Mouse (Mus musculus): ENCODE measurements around the gene Ppp2r5c.
A peak's percentile ranks its signal among the peaks of the same experiment; 100 is the strongest.

The Ppp2r5c gene

DNA sequence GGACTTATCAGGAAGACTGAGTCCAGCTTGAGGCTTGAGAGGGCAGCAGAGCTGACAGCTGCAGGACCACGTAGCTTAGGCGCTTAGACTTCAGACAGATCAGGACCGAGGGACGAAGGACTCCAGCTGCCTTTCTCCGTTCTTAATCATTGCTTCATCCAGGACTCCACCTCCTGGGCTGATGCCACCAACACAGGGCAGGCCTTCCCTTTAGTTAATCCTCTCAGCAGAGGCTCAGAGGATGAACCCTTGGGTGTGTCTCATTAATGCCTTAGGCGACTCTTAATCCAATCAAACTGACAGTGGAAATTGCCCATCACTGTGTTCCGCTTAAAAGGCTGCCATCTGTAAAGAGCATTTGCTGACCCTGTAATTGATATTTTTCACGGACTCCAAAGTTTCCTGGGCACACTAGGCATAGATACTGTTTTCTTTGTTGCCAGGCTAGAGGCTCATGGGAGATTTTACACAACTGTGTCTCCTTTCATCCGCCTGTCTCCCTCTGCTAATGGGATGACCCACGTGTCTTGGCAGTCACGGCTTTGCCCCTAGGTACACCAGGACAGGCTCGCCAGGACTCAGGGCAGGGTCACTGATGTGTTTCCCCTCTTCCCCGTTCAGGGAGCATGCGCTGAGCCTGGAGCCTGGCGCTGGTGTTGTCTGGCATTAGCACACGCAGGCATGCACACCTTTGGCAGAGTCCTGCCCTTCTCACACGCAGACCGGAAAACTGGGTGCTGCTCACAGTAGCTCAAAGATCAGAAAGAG lies 110.1 kb downstream of the Ppp2r5c start:
- no peak for DNase-seq (ENCODE audit: low read depth, low spot score)

DNA sequence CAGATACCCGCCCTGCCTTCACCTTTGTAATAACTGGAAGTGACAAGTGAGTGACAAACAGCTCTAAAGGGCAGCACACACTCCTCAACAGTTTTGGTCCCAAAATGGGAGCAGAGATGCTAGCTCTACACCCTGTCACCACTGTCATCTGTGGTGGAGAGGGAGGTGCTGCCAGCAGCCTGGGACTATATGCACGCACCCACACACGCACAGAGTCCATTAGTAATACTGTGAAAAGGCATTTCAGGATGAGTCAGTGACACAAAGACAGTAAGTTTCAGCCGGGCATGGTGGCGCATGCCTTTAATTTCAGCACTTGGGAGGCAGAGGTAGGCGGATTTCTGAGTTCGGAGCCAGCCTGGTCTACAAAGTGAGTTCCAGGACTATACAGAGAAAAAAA lies 111.3 kb downstream of the Ppp2r5c start:
- no peak for DNase-seq (ENCODE audit: low read depth, low spot score)

DNA sequence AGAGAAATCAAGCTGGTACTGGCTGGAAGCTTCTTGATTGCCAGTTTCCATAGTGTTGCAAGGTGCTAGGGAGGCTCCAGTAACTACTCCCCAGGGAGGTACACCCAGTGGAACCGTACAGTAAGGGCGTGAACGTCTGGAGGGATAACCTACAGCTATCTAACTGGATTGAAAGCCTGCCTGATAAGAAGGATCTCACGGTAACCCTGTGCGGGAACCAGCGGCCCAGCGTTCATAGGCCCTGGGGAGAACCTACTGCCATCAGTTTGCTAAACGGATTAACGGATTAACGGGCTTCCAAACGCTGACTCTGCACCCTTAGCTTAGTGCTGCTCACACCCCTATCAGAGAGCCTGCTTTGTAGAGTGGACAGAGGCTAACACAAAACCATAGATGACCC lies 116.5 kb downstream of the Ppp2r5c start:
- no peak for DNase-seq (ENCODE audit: low read depth, low spot score)

DNA sequence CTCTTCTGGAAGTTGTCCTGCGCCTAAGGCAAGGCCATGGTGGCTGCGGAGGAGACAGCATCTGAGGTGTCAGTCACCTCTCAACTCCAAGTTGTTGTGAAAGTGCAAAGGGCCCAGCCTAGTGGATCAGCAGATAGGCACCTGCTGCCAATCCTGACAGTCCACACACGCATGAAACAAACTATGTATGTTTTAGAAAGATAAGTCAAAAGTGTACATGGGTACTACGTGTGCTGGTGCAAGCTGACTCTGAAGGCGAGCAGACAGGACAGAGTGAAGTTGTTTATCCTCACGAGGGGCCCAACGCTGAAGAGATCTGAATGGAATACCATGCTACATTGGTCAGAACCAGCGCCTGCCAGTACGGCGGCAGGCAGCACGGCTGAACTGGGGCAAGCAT lies 117.9 kb downstream of the Ppp2r5c start:
- no peak for DNase-seq (ENCODE audit: low read depth, low spot score)

DNA sequence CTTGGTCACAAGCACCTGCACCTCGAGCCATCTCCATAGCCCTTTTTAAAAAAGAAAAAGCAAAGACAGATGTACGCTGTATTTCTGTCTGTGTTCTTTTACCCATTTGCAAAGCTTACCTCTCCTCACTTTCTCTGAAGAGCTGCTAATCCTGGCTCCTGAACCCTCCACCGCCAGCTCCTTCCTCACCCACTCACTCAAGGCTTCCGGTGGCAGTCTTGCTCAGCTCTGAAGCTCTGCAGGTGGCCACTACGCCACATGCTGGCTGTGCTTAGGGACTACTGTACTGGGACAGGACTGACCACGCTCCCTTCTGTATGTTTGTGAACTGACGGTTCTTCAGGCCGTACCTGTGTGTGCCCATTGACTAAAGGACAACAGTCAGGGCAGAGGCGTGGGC lies 119.4 kb downstream of the Ppp2r5c start:
- DNase-seq (ENCODE audit: low read depth, low spot score) = no peak

DNA sequence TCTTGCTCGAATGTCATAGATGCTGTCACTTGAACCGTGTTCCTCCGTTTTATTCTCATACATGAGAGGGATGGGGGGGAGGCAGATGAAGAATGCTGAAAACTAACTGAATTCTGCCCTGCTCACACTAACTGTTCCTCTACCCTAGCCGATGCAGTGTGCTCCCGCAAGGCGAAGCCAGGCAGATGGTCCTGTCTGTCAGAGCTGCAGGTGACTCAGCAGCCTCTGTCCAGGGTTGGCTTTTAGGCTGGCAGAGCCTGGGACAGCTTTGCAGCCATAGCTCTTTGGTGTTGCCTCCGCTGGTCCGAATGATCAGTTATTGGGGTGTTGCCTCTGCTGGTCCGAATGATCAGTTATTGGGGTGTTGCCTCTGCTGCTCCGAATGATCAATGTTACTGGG lies 124.1 kb downstream of the Ppp2r5c start:
- DNase-seq (ENCODE audit: low read depth, low spot score) = no peak

DNA sequence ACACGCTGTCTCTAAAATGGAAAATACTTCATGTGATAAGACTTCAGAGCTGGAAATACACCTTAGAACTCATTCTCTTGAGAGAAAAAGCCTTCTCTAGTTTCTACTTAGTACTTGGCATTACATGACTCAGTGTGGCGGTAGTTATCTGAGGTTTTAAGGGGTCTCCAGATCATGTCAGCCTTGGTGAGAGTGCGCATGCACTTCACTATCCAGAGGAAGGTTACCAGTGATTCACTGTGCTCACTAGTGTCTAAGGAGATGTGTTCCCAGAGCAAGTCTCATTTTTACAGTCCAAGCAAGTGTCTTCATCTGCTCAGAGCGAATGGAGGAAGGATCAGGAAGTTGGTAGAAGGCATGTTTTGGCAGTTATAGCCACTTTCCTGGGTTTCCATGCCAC lies 125.4 kb downstream of the Ppp2r5c start:
- DNase-seq (ENCODE audit: low read depth, low spot score) = no peak

DNA sequence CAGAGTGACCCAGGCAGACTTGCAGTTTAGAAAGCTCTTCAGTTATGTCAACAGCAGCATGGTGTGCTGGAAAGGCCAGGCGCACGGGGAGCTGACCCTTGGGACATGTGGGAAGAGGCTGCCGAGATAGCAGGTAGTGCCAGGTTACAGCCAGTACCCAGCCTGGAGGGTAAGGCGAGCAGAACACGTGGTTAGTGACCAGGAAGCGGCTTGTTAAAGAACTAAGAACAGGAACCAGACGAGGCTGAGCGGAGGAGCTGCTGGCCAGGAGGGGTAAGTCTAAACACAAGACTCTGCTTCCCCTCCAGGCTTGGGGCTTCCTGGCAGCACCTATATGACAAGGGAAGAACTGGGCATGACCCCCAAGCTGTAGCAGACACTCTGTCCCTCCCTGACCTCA lies 126.7 kb downstream of the Ppp2r5c start:
- no peak for DNase-seq (ENCODE audit: low read depth, low spot score)

DNA sequence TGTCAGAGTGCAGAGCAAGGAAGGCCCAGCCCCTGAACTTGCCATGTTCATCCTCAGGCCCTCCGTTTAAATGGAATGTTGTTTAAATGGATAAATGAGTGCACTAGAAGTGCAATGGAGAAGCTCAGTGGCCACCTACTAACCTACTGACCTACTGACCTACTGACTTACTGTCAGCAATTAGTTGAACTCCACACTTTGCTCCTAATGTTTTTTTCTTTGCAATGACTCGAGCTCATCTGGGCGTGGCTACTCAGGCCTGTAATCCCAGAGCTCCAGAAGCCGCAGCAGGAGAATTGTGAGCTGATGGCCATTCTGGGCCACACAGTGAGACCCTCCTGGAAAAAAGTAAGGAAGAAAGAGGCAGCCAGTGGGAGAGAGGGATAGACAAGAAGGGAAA lies 129.0 kb downstream of the Ppp2r5c start:
- no peak for DNase-seq (ENCODE audit: low read depth, low spot score)

DNA sequence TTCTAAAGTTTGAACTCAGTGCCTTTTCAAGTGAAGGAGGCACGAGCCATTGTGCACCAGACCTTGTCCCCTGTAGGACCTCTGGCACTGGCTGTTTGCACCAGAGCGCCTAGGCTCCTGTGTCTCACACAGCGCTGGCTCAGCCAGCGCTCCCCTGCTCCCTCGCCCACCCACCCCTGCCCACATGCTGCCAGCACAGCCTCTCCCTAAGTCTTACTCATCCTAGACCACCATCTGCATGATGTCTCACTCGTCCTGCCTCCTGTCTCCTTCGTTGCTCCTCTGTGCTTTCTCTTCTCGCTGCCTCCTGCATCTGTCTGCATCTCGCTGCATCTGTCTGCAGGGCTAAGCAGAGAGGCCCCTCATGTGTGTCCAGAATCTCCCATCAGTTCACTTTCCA lies 131.4 kb downstream of the Ppp2r5c start:
- no peak for DNase-seq (ENCODE audit: low read depth, low spot score)

DNA sequence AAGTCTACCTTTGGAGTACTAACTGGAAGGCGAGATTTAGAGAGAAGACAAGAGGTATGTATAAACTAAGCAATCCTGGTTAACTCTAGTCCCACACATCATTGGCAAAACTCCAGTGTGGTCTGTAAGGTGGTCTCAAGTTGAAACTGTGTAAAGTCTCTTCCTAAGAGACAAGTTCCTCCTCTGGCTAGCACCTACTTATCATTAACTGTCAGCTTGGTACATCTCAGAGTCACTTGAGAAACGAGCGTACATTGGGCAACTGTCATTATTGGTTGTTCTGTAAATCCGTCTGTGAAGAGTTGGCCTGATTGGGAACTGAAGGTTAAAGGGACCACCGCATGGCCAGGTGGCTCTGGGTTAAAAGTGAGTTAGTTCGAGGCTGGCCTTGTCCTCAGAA lies 141.7 kb downstream of the Ppp2r5c start:
- DNase-seq (ENCODE audit: low read depth, low spot score) = no peak

DNA sequence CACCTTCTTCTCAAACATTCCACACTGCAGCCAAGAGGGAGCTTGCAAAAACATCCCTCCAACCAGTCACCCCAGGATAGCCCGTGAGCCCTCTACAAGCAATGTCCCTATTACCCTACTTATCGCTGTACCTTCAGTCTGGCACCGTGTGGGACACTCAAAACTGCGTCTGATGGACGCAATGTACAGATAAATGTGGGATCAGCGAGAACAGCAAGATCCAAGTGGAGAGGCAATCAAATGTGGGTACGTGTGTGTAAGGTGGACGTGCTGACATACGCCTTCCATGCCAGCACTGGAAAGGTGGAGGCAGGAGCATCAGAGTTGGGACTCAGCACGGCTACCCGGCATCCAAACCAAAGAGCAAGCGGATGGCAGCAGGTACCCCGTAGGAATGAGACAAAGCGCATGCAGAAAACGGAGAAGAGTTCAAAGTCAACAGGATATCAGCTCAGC lies 143.9 kb downstream of the Ppp2r5c start:
- no peak for DNase-seq (ENCODE audit: low read depth, low spot score)

DNA sequence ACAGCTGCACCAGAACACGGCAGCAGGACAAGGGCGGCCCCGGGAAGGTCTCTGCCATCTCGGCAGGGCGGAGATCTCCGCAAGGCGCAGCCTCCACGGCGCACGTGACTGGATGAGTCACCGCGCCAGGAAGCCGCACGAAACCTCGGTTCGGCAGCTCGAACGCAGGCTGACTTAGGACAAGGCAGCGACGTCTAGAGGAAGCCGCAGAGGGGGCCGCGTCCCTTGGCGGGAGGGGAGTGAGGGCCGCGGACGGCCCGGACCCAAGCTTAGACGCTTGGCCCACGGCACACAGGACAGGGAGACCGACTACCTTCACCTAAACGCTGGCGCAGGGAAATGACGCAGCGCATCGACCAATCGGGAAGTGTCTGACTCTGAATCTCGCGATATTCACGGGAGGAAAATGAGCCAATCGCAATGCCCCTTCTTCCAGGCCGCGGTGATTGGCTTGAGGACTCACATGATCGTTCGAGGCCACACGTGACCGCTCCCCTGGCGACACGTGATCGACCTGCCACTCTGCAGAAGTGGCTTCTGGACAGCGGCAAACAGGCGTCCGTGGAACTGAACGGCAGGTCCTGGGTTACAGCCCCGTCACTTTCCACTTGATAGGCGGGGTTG lies 144.5 kb downstream of the Ppp2r5c start:
- DNase-seq (ENCODE audit: low read depth, low spot score) = peak; percentile 100

DNA sequence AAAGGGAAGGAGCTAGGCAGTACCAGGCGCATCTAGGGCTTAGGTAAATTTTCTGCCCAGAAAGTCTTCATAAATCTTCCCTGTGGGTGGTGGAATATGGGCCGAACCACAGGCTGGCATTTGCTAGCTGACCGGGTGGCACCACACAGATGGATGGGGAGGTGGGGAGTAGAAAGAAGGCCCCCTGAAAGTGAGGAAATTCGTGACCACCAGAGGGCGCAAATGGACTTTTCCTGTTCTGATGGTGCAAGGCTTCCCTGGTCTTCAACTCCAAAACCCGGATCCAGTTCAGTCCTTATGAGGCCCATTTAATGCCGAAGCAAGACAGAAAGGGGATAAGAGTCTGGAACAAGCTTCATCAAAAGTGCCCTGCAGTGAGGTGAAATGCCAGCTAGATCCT lies 151.6 kb downstream of the Ppp2r5c start:
- DNase-seq (ENCODE audit: low read depth, low spot score) = peak; percentile 86

DNA sequence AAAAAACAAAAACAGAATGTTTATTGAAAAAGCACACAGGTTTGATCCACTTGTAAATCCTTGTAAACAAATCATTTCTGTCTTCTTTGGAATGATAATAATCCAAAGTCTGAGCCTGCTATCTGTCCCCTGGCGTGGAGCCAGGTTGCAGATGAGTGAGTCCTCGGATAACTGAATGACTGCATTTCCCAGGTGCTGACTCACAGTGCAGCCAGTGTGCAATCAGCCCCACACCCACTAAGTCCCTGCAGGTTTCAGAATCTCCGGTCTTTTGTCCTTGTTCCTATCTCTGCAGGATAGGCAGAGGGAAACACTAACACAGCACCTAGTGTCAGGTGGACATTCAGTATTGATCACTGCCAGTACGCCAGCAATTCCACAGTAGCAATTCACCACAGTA lies 152.9 kb downstream of the Ppp2r5c start:
- DNase-seq (ENCODE audit: low read depth, low spot score) = no peak

DNA sequence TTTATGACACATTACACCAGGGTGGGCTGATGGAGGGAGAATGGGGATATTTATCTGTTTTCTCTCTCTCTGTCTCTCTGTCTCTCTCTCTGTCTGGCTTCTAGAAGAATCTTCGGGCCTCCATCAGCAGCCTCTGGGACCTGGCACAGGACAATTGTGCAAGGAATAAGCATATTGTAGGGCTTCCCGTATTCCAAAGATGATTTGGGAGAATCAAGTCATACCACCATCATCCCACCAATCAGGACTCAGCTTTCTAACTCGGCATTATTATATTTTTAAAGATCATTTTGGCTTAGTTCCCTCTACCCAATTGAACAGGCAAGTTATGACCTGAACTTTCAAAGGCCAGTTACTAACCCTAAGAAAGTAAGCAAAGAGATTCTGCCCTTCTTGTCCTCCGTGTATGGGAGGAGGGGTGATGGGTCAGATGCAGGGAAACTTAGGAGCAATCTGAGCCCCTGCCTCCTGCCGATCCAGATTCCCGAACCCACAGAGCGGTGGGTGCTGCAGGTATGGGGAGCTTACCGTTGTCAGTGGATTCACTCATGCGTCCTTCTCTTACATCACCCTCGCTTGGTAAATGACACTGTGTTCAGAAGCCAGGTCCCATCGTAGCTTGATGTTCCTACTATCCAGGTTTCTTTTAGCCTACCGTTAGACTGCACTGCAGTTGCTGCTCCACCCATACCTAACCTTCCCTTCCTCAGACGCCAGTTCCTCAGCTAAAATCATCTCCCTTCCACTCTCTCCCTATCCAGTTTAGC lies 153.5 kb downstream of the Ppp2r5c start:
- DNase-seq (ENCODE audit: low read depth, low spot score) = no peak

DNA sequence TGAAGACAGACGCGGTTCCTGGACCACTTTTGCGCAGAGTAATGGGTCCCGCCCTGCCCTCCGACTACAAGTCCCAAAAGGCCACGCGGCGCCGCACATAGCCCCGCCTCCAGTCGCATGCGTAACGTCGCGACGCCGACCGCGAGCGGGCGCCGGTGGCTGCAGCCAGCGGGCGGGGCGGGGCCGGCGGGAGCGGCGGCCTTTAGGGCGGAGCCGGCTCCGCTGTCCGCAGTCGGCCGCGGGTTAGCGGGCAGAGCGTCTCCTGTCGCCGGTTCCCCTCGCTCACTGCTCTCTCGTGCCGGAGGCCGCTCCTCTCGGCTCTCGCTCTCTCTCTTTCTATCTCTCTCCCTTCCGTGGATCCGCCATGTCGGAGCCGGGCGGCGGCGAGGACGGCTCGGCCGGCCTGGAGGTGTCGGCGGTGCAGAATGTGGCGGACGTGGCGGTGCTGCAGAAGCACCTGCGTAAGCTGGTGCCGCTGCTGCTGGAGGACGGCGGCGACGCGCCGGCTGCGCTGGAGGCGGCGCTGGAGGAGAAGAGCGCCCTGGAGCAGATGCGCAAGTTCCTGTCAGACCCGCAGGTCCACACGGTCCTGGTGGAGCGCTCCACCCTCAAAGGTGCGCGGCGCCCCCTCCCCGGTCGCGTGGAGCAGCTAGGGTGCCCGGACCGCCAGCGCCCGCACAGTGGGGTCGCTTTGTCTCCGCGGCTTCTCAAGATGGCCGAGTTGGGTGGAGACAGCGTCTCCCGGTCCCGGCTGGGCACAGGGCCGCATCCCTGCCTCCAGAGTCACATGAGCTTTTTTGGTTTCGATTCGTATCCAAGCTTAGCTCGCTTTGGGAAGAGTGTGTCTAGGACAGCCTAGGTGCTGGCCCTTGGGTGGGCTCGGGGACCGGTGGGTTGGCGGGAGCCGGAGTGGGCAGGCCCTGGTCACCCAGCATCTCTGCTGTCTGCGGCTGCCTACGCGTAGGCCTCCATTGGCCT lies 154.6 kb downstream of the Ppp2r5c start, which contains the start of gene Dync1h1:
Dync1h1 (plus strand) TSS at position 212 of the 978 bp plus-strand sequence.
- DNase-seq (ENCODE audit: low read depth, low spot score) = peak; percentile 91

DNA sequence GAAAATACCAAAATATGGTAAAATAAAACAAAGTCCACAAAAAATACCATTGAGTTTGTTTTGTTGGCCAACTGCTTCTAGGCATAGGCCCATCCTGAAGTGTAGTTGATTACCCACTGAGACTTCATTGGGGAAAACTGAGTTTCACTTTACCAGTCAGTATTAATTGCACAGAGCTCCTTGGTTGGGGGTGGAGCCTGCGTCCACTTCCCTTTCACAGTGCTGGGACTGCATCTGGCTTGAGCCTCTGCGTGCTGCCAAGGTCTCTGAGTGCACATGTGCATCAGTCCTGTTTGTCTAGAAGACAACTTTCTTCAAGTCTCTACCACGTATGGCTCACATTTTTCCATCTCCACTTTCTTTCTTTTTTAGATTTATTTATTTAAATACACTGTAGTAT lies 159.2 kb downstream of the Ppp2r5c start:
- DNase-seq (ENCODE audit: low read depth, low spot score) = no peak

DNA sequence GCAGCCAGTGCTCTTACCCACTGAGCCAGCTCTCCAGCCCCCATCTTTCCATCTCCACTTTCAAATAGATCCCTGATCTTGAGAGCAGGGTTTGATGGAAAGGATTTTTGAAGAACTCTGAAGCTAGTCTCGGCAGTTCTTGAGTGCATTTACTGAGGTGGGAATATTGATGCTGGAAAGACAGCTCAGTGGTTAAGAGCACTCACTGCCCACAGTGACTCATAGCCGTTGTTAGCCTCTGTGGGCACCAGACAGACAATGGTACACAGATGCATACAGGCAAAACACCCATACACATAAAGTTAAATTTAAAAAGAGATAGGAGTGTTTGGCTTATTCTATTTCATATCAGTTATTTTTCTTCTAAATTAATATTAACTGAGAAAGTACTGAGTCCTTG lies 159.8 kb downstream of the Ppp2r5c start:
- DNase-seq (ENCODE audit: low read depth, low spot score) = no peak

DNA sequence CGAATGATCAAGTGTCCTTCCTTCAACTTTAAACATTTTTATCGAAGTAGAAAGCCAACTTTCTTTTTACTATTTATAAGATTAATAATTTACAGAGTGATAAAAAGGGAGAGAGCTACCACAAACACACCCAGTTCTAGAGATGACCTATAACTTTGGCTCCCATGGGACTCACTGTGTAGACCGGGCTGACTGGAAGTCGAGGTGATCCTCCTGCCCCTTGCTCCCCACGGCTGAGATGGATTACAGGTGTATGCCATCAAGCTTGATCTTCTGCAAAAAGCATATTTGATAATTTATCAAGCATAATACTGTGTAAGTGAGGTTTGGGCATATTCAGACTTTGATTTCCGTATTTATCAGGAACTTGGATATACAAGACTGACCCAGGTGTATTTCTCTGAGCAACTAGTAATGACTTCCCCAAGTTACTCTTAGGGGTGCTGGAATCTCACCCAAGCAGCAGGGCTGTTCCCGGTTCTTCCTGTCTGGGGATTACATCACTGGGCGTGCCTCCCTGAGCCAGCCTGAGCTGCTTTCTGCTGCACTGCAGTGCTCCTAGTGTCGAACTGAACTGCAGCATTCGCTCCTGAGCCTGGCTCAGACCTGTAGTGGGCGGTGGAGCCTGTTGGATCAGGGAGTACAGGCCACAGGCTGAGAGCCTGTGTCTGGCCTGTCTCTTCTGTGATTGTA lies 161.7 kb downstream of the Ppp2r5c start:
- peak; percentile 94 for DNase-seq (ENCODE audit: low read depth, low spot score)

DNA sequence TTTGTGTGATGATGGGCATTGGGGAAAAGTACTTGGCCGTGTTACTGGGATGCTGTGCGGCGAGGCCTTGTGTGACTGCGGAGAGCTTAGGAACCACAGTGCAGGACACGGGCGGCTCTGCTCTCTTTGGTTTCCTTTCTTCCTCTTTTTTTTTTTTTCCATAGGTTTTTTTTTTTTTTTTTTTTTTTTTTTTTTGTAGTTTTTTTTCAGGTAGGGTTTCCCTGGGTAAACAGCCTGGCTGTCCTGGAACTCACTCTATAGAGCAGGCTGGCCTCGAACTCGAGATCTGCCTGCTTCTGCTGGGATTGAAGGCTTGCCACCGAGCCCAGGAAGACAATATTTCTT lies 162.2 kb downstream of the Ppp2r5c start:
- no peak for DNase-seq (ENCODE audit: low read depth, low spot score)
